Mouse (Mus musculus) lung, postnatal 0 days (tissue): ENCODE measurements around the gene Nckipsd.

Source experiments
- CTCF ChIP-seq: IDR thresholded peaks from 2 replicates; pipeline ENCODE4 v1.5.1; 2016; ENCODE audit warnings: antibody characterized with exemption, mild to moderate bottlenecking
- EP300 ChIP-seq: IDR thresholded peaks from 2 replicates; pipeline ENCODE4 v1.6.1; 2016; ENCODE audit warnings: antibody characterized with exemption, mild to moderate bottlenecking, control low read depth

DNA sequence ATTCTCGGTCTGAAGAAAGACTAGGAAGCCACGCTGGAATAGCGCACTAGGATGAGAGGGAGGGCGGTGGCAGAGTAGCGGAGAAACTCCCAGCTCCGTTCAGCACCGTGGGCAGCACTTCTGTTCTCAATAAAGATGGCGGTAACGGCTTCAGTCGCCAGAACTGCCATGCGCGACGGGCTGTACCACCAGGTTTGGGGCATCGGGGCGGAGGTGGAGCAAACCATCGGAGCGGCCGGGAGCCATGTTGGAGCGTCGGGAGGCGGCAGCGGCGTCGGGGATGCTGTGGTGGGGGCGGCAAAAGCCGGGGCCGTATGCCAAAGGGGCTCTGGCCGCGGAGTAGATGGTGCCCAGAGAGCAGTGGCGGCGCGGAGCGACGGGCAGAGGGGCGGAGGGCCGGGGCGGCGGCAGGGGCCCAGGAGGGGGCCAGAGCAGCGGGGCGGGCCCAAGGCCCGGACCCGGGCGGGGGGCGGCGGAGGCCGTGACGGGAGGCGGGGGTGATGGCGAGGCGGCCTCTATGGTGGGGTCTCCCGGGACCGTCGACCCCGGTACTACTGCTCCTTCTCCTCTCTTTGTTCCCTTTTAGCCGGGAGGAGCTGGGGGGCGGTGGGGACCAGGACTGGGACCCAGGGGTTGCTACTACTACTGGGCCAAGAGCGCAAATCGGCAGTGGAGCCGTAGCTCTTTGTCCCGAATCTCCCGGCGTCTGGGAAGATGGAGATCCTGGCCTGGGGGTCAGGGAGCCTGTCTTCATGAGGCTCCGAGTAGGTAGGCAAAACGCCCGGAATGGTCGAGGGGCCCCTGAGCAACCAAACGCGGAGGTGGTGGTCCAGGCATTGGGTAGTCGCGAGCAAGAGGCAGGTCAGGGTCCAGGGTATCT, 17.9 kb downstream of the Nckipsd start, which contains the start of gene Celsr3:
- TF ChIP-seq CTCF = no peak
- TF ChIP-seq EP300 = no peak
